Mouse (Mus musculus) Patski (cell line): ENCODE data around the gene Sash3. TPM values are rescaled to one million over a fixed set of nuclear protein-coding genes. Genes with fewer than 3 reads are reported as not detected.
A peak's percentile ranks its signal among the peaks of the same experiment; 100 is the strongest.

Experiments
- ATAC-seq: fragments of 100-300 bp; one replicate; pipeline ENCODE4 v1.8.0; 2021
- CTCF ChIA-PET: fragments of 350-600 bp; sonication (Branson Sonifier 250); formaldehyde crosslinking; loops from one replicate; lab custom pipeline; 2022; ENCODE audit warnings: inconsistent platforms; lab: Charles Lee
- POLR2A ChIA-PET: fragments of 350-600 bp; sonication (Branson Sonifier 250); formaldehyde crosslinking; loops from one replicate; lab custom pipeline; 2022; ENCODE audit warnings: antibody characterized with exemption, inconsistent platforms; lab: Charles Lee
- DNase-seq: peaks from one replicate; pipeline ENCODE4 v3.0.0-alpha.2; 2011; ENCODE audit warnings: low read depth, low spot score
- H3K27me3 ChIP-seq: fragments of 371-371 bp; one replicate; pipeline ENCODE4 v1.5.1; 2021
- CTCF ChIP-seq: fragments of 100-300 bp; IDR thresholded peaks from one replicate; pipeline ENCODE4 v1.5.1; 2021
- in situ Hi-C: fragments of 300-500 bp; cut with MboI; formaldehyde crosslinking; loops from 3 replicates; pipeline ENCODE4 v1.11.1; 2018; ENCODE audit warnings: low pct_unique_long_range_greater_than_20kb, mixed read lengths
- polyA plus RNA-seq: library from polyadenylated mRNA; unstranded; gene quantifications from one replicate; pipeline ENCODE4 v1.2.3, GENCODE M21; 2021

Gene Sash3
- not detected for polyA plus RNA-seq

DNA sequence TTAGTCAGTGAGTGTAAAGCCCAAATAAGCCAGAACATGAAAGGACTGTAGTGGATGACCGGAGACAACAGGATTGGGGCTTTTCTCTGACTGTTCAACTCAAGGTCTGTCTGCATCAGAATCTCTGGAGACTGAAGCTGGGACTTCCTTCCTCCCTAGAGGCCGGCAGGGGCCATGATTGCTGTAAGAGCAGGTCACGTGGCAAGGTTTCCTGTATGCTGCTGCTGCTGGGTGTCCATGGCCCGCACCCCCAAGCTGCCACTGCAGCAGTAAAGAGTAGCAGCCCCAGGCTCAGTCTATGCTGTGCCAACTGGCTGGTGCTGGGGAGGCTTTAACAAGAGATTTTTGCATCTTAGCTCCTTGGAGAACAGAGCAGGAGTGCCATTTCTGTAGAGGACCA lies at the start of gene Sash3:
Sash3 (plus strand) TSS at position 175 of the 400 bp plus-strand sequence.
- ATAC-seq (no peak), DNase-seq (no peak)
- in situ Hi-C loops = no loop called here
- ChIA-PET CTCF (no interaction called here), POLR2A (no interaction called here)
- no peak for TF ChIP-seq CTCF
- peaks cover 17% of the 10 kb centered on the region for H3K27me3 ChIP-seq

DNA sequence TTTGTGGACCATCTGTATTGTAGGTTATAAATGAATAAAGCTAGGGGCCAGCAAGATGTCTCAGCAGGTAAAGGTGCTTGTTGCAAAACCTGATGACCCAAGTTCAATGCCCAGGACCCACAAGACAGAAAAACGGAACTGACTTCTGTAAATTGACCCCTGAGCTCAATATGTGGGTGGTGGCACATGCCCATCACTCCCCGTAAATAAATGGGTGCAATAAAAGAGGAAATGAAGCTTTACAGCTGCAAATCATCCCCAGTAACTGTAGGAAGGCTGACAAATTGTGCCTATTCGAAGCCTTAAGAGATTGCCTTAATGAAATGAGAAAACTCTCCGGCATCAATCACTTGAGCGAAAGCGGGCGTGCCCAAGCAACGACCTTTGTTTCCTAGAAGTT lies 49.7 kb upstream of the Sash3 start:
- ChIA-PET POLR2A (no interaction called here), CTCF (interaction anchor here (1.7 kb wide), 1 partner anchor 76 kb away, joined by 6 read pairs; no protein-coding TSS in a partner anchor)
- TF ChIP-seq CTCF = no peak
- no peak for DNase-seq
- H3K27me3 ChIP-seq = no peaks in the 10 kb centered on the region
- in situ Hi-C loops = no loop called here
- ATAC-seq = no peak

GRCm38 (mm10) chrX:48098470-48099129 lies 47.6 kb upstream of the Sash3 start:
- peaks cover 9% of the 10 kb centered on the region for H3K27me3 ChIP-seq
- ChIA-PET POLR2A (interaction anchor here (0.6 kb wide), 1 partner anchor 1784 kb away, joined by 5 read pairs; no protein-coding TSS in a partner anchor), CTCF (interaction anchor here (0.8 to 2.0 kb wide), 5 partner anchors 22 to 78 kb away, joined by 3 to 6 read pairs (median 3); no protein-coding TSS in a partner anchor)
- in situ Hi-C loops = no loop called here
- DNase-seq = peak; percentile 10
- no peak for TF ChIP-seq CTCF
- ATAC-seq = peak; percentile 44

GRCm38 (mm10) chrX:48099871-48100270 lies 46.4 kb upstream of the Sash3 start:
- TF ChIP-seq CTCF = peak; percentile 60
- in situ Hi-C loops = loop anchor here (5.0 kb wide), 1 partner anchor 78 kb away; no protein-coding TSS in a partner anchor
- ATAC-seq (peak; percentile 21), DNase-seq (no peak)
- H3K27me3 ChIP-seq = peaks cover 9% of the 10 kb centered on the region
- ChIA-PET POLR2A (no interaction called here), CTCF (interaction anchor here (0.6 to 2.0 kb wide), 4 partner anchors 8 to 80 kb away, joined by 3 to 6 read pairs (median 3); partner anchors contain the start of gene Xpnpep2)

DNA sequence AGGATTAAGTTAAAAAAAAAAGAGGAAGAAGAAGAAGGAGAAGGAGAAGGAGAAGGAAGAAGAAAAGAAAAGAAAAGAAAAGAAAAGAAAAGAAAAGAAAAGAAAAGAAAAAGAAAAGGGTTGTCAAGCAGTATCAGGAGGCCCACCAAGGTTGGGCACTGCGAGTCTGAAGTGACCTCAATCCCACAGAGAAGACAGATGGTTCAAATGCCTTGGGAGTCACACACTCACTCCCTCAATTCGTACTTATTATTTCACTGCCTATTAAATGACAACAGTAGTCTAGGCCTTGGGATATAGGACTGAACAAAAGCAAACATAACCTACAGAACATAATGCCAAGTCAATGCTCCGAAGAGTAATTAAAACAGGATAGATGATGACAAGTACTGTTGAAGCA lies 43.0 kb upstream of the Sash3 start:
- ATAC-seq (no peak), DNase-seq (no peak)
- peaks cover 9% of the 10 kb centered on the region for H3K27me3 ChIP-seq
- POLR2A ChIA-PET = no interaction called here
- in situ Hi-C loops = loop anchor here (5.0 kb wide), 1 partner anchor 81 kb away; no protein-coding TSS in a partner anchor
- no peak for TF ChIP-seq CTCF
- CTCF ChIA-PET = interaction anchor here (1.5 kb wide), 1 partner anchor 82 kb away, joined by 3 read pairs; no protein-coding TSS in a partner anchor

GRCm38 (mm10) chrX:48104736-48105441 lies 41.3 kb upstream of the Sash3 start:
- in situ Hi-C loops = loop anchor here (5.0 kb wide), 1 partner anchor 83 kb away; no protein-coding TSS in a partner anchor
- POLR2A ChIA-PET = interaction anchor here (0.6 to 0.7 kb wide), 2 partner anchors 58 to 398 kb away, joined by 3 read pairs; no protein-coding TSS in a partner anchor

GRCm38 (mm10) chrX:48106226-48106625 lies 40.0 kb upstream of the Sash3 start:
- no peak for TF ChIP-seq CTCF
- POLR2A ChIA-PET = no interaction called here
- in situ Hi-C loops = no loop called here
- ATAC-seq (no peak), DNase-seq (no peak)
- CTCF ChIA-PET = no interaction called here
- H3K27me3 ChIP-seq = peaks cover 13% of the 10 kb centered on the region

More at GRCm38 (mm10) chrX:48104736-48105441, 41.3 kb upstream of the Sash3 start:
- peaks cover 13% of the 10 kb centered on the region for H3K27me3 ChIP-seq
- ATAC-seq (no peak), DNase-seq (no peak)
- CTCF ChIA-PET = no interaction called here
- no peak for TF ChIP-seq CTCF

DNA sequence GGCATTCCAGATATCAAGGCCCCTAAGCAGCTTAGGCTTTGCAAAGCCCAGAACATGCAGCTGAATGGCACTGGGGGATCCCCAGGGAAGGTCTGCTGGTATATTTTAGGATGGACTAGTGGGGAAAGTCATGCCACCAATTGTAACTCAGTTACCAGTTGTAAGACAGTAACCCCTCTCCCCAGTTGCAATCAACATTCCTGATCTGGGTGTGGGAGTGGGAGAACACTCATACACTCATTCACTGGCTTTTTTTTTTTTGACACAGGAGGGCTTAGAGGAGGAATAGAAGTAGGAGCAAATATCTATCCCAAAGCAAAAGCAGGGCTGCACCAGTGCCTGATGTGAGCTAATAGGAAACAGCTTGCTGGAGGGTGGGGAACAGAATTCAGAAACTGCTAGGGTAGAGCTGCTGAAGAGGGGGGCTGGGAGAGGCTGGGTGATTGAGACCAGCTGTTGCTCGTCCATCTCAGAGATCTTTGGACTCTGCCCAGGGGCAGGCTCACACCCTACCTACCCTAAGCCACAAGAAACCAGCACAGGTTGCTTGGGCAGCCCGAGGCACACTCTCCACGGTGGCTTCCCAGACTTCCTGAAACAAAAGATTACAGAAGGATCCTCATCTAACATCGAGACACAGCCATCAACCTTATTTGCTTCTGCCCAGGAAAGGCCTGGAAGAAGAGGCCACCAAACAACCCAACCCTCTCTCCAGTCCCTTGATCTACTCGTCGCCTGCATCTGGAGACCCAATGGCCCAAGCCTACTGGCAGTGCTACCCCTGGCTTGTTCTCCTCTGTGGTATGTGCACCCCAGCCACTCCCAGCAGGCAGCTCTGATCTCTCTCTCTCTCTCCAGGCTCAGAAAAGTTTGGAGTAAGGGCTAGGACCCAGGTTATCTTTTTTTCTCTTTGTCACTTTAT lies 37.6 kb upstream of the Sash3 start, which contains the start of gene Xpnpep2:
Xpnpep2 (plus strand) TSS at position 332 of the 922 bp plus-strand sequence.
- no peak for TF ChIP-seq CTCF
- peaks cover 8% of the 10 kb centered on the region for H3K27me3 ChIP-seq
- DNase-seq (no peak), ATAC-seq (no peak)
- CTCF ChIA-PET = interaction anchor here (0.8 kb wide), 1 partner anchor 9 kb away, joined by 3 read pairs; no protein-coding TSS in a partner anchor
- in situ Hi-C loops = no loop called here
- POLR2A ChIA-PET = interaction anchor here (0.7 kb wide), 1 partner anchor 55 kb away, joined by 3 read pairs; no protein-coding TSS in a partner anchor

GRCm38 (mm10) chrX:48109316-48109655 lies 37.0 kb upstream of the Sash3 start:
- DNase-seq (no peak), ATAC-seq (no peak)
- in situ Hi-C loops = no loop called here
- CTCF ChIA-PET = no interaction called here
- TF ChIP-seq CTCF = no peak
- POLR2A ChIA-PET = no interaction called here
- peaks cover 8% of the 10 kb centered on the region for H3K27me3 ChIP-seq

DNA sequence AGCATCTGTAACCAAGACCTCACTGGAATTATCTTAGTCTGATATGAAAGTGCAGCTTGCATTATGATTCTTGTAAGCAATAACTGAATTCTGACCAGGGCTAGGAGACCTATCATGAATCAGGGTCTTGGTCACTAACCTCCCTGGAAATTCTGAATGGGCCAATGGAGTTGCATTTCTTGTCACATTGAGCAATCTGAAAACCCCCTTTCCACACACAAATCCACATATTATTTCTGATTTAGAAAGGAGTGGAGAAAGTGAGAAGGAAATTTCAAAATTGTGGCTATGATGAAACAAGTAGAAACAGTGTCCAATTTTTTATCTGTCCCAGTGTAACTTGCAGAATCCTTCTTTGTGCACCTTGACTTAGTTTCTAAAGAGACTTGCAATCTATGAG lies 26.9 kb upstream of the Sash3 start:
- ATAC-seq = no peak
- DNase-seq = no peak
- ChIA-PET CTCF (no interaction called here), POLR2A (no interaction called here)
- TF ChIP-seq CTCF = no peak
- in situ Hi-C loops = no loop called here
- H3K27me3 ChIP-seq = peaks cover 26% of the 10 kb centered on the region
